Mouse (Mus musculus) mature B cell (primary cell): ENCODE data around the gene Entpd1.

Source experiments
- in situ Hi-C: fragments of 300-500 bp; cut with MboI; formaldehyde crosslinking; loops from 2 replicates; pipeline ENCODE4 v1.14.3; 2019

Entpd1 gene

GRCm38 (mm10) chr19:40665778-40666177 lies 53.6 kb downstream of the Entpd1 start:
- in situ Hi-C loops = no loop called here

GRCm38 (mm10) chr19:40667111-40667510 lies 54.9 kb downstream of the Entpd1 start:
- in situ Hi-C loops = no loop called here

- in situ Hi-C loops = no loop called here
These were observed 63.2 kb downstream of the Entpd1 start for GRCm38 (mm10) chr19:40675329-40675728.

- in situ Hi-C loops = no loop called here
These were observed 65.9 kb downstream of the Entpd1 start for GRCm38 (mm10) chr19:40678087-40678486.

GRCm38 (mm10) chr19:40678532-40679307 lies 66.6 kb downstream of the Entpd1 start:
- in situ Hi-C loops = no loop called here

GRCm38 (mm10) chr19:40679632-40680031 lies 67.5 kb downstream of the Entpd1 start:
- in situ Hi-C loops = no loop called here

- in situ Hi-C loops = no loop called here
These were observed 72.0 kb downstream of the Entpd1 start for GRCm38 (mm10) chr19:40684124-40684523.

GRCm38 (mm10) chr19:40684566-40684965 lies 72.4 kb downstream of the Entpd1 start:
- in situ Hi-C loops = no loop called here

GRCm38 (mm10) chr19:40687291-40687927 lies 75.2 kb downstream of the Entpd1 start:
- in situ Hi-C loops = no loop called here

GRCm38 (mm10) chr19:40693201-40693600 lies 81.0 kb downstream of the Entpd1 start:
- in situ Hi-C loops = no loop called here

GRCm38 (mm10) chr19:40696116-40696515 lies 84.0 kb downstream of the Entpd1 start:
- in situ Hi-C loops = no loop called here

- in situ Hi-C loops = no loop called here
These were observed 86.1 kb downstream of the Entpd1 start for GRCm38 (mm10) chr19:40698103-40698853.

- in situ Hi-C loops = loop anchor here (25.0 kb wide), 1 partner anchor 338 kb away; no protein-coding TSS in a partner anchor
These were observed 87.7 kb downstream of the Entpd1 start for GRCm38 (mm10) chr19:40699816-40700215.

GRCm38 (mm10) chr19:40702406-40702805 lies 90.2 kb downstream of the Entpd1 start:
- in situ Hi-C loops = loop anchor here (25.0 kb wide), 1 partner anchor 340 kb away; no protein-coding TSS in a partner anchor

- in situ Hi-C loops = loop anchor here (25.0 kb wide), 1 partner anchor 351 kb away; no protein-coding TSS in a partner anchor
These were observed 100.9 kb downstream of the Entpd1 start for GRCm38 (mm10) chr19:40712889-40713628.

GRCm38 (mm10) chr19:40714700-40715099 lies 102.5 kb downstream of the Entpd1 start:
- in situ Hi-C loops = loop anchor here (25.0 kb wide), 1 partner anchor 352 kb away; no protein-coding TSS in a partner anchor

- in situ Hi-C loops = loop anchor here (25.0 kb wide), 1 partner anchor 355 kb away; no protein-coding TSS in a partner anchor
These were observed 104.8 kb downstream of the Entpd1 start for GRCm38 (mm10) chr19:40716981-40717380.

GRCm38 (mm10) chr19:40719439-40720105 lies 107.4 kb downstream of the Entpd1 start:
- in situ Hi-C loops = loop anchor here (5.0 to 25.0 kb wide), 2 partner anchors 107 to 357 kb away; partner anchors contain the start of genes Entpd1 and Tctn3

GRCm38 (mm10) chr19:40720381-40720780 lies 108.2 kb downstream of the Entpd1 start:
- in situ Hi-C loops = loop anchor here (5.0 to 25.0 kb wide), 2 partner anchors 108 to 358 kb away; partner anchors contain the start of genes Entpd1 and Tctn3
